Mouse (Mus musculus) small intestine, adult 2 months (tissue): ENCODE data around the gene Zfp94.

Source experiments
- CTCF ChIP-seq: fragments of 200-500 bp; IDR thresholded peaks from 2 replicates; pipeline ENCODE4 v1.5.1; 2012; ENCODE audit warnings: low read depth, mild to moderate bottlenecking, control low read depth, inconsistent platforms, low read length, moderate library complexity, mixed read lengths; ENCODE audit not compliant: insufficient replicate concordance, insufficient read length; ENCODE audit errors: extremely low read depth
- POLR2A ChIP-seq: fragments of 200-500 bp; IDR thresholded peaks from 2 replicates; pipeline ENCODE4 v1.6.1; 2012; ENCODE audit warnings: low read depth, mild to moderate bottlenecking, control low read depth, inconsistent platforms, low read length, moderate library complexity

- no peak for TF ChIP-seq CTCF
- no peak for TF ChIP-seq POLR2A
These were observed 28.0 kb downstream of the Zfp94 start for GRCm38 (mm10) chr7:24288512-24288911.
